Mouse (Mus musculus) ES-Bruce4 (cell line): Measurements from ENCODE around the gene Tmem164. TPM values are rescaled to one million over a fixed set of nuclear protein-coding genes. Genes with fewer than 3 reads are reported as not detected.

Experiments used
- H3K27ac ChIP-seq: 2 replicates; pipeline ENCODE4 v1.5.1; 2012; ENCODE audit warnings: low read length, inconsistent platforms; ENCODE audit not compliant: insufficient read depth
- H3K27me3 ChIP-seq: 2 replicates; pipeline ENCODE4 v1.6.1; 2012; ENCODE audit warnings: mild to moderate bottlenecking, low read length, inconsistent platforms; ENCODE audit not compliant: control insufficient read depth, poor library complexity, insufficient read depth, severe bottlenecking
- H3K36me3 ChIP-seq: 2 replicates; pipeline ENCODE4 v1.6.1; 2012; ENCODE audit warnings: inconsistent platforms, mild to moderate bottlenecking, low read length, moderate library complexity; ENCODE audit not compliant: control insufficient read depth, poor library complexity, insufficient read depth, severe bottlenecking
- H3K4me1 ChIP-seq: one replicate; pipeline ENCODE4 v1.8.1; 2011; ENCODE audit warnings: low read length; ENCODE audit not compliant: control insufficient read depth, insufficient read depth
- H3K4me3 ChIP-seq: 2 replicates; pipeline ENCODE4 v1.5.1; 2011; ENCODE audit warnings: low read depth, mild to moderate bottlenecking, low read length
- H3K9ac ChIP-seq: 2 replicates; pipeline ENCODE4 v1.6.1; 2012; ENCODE audit warnings: low read depth, mild to moderate bottlenecking, inconsistent platforms; ENCODE audit not compliant: poor library complexity, severe bottlenecking
- H3K9me3 ChIP-seq: replicated peaks from 2 replicates; pipeline ENCODE4 v1.6.1; 2012; ENCODE audit warnings: mild to moderate bottlenecking, low read length, inconsistent platforms; ENCODE audit not compliant: control insufficient read depth, poor library complexity, insufficient read depth, severe bottlenecking
- CTCF ChIP-seq: IDR thresholded peaks from one replicate; pipeline ENCODE4 v1.8.1; 2011; ENCODE audit warnings: low read depth, low read length
- EP300 ChIP-seq: IDR thresholded peaks from 2 replicates; pipeline ENCODE4 v1.6.1; 2011; ENCODE audit warnings: low read depth, low read length; ENCODE audit not compliant: insufficient read depth
- POLR2A ChIP-seq: IDR thresholded peaks from one replicate; pipeline ENCODE4 v1.8.1; 2011; ENCODE audit warnings: low read length; ENCODE audit not compliant: insufficient read depth
- polyA plus RNA-seq: library from polyadenylated mRNA; stranded (reverse); fragments of >200 nt; gene quantifications from 2 replicates; pipeline ENCODE4 v1.2.4, GENCODE M21; 2011; ENCODE audit warnings: low read depth; ENCODE audit not compliant: missing spikeins, insufficient read depth, insufficient read length

Tmem164 gene
- polyA plus RNA-seq, 1 experiment = 15.5 TPM

- H3K4me3 ChIP-seq = no peak overlapping the region
- no peaks in the 10 kb centered on the region for H3K36me3 ChIP-seq
- H3K9ac ChIP-seq = no peak overlapping the region
- no peak overlapping the region for H3K27ac ChIP-seq
- TF ChIP-seq EP300 (no peak), POLR2A (no peak), CTCF (no peak)
- H3K9me3 ChIP-seq = no peaks in the 10 kb centered on the region
- no peaks in the 10 kb centered on the region for H3K27me3 ChIP-seq
- no peaks in the 10 kb centered on the region for H3K4me1 ChIP-seq
These were observed 44.4 kb downstream of the Tmem164 start for GRCm38 (mm10) chrX:142725571-142725970.

- no peak overlapping the region for H3K27ac ChIP-seq
- H3K27me3 ChIP-seq = no peaks in the 10 kb centered on the region
- no peaks in the 10 kb centered on the region for H3K4me1 ChIP-seq
- H3K4me3 ChIP-seq = no peak overlapping the region
- TF ChIP-seq CTCF = no peak
- no peak for TF ChIP-seq POLR2A
- no peak for TF ChIP-seq EP300
- no peaks in the 10 kb centered on the region for H3K9me3 ChIP-seq
- H3K9ac ChIP-seq = no peak overlapping the region
- H3K36me3 ChIP-seq = no peaks in the 10 kb centered on the region
These were observed 45.1 kb downstream of the Tmem164 start for GRCm38 (mm10) chrX:142726311-142726710.

GRCm38 (mm10) chrX:142727847-142728246, 46.6 kb downstream of the Tmem164 start:
- Histone ChIP-seq H3K27me3 (no peaks in the 10 kb centered on the region), H3K9ac (no peak overlapping the region), H3K4me1 (no peaks in the 10 kb centered on the region), H3K4me3 (no peak overlapping the region), H3K36me3 (no peaks in the 10 kb centered on the region), H3K9me3 (no peaks in the 10 kb centered on the region), H3K27ac (no peak overlapping the region)
- TF ChIP-seq EP300 (no peak), CTCF (no peak)

GRCm38 (mm10) chrX:142729040-142729439, 47.8 kb downstream of the Tmem164 start:
- Histone ChIP-seq H3K4me3 (no peak overlapping the region), H3K4me1 (no peaks in the 10 kb centered on the region), H3K9ac (no peak overlapping the region), H3K9me3 (no peaks in the 10 kb centered on the region), H3K36me3 (no peaks in the 10 kb centered on the region), H3K27me3 (no peaks in the 10 kb centered on the region), H3K27ac (no peak overlapping the region)
- no peak for TF ChIP-seq POLR2A
- no peak for TF ChIP-seq CTCF
- no peak for TF ChIP-seq EP300

GRCm38 (mm10) chrX:142729482-142729881, 48.3 kb downstream of the Tmem164 start:
- Histone ChIP-seq H3K27ac (no peak overlapping the region), H3K4me1 (no peaks in the 10 kb centered on the region), H3K27me3 (no peaks in the 10 kb centered on the region), H3K4me3 (no peak overlapping the region), H3K9ac (no peak overlapping the region), H3K9me3 (no peaks in the 10 kb centered on the region), H3K36me3 (no peaks in the 10 kb centered on the region)
- no peak for TF ChIP-seq POLR2A
- no peak for TF ChIP-seq CTCF
- no peak for TF ChIP-seq EP300

- Histone ChIP-seq H3K4me1 (peaks cover 2% of the 10 kb centered on the region), H3K27me3 (no peaks in the 10 kb centered on the region), H3K9ac (no peak overlapping the region), H3K27ac (no peak overlapping the region), H3K4me3 (no peak overlapping the region), H3K36me3 (no peaks in the 10 kb centered on the region), H3K9me3 (no peaks in the 10 kb centered on the region)
- TF ChIP-seq POLR2A (no peak), EP300 (no peak), CTCF (no peak)
These were observed 55.9 kb downstream of the Tmem164 start for GRCm38 (mm10) chrX:142737099-142737498.
